Mouse (Mus musculus): ENCODE data around the gene Arhgap20. TPM values are rescaled to one million over a fixed set of nuclear protein-coding genes. Genes with fewer than 3 reads are reported as not detected.

Arhgap20 gene
- polyA plus RNA-seq, 1 experiment from 2014 or later, result 2.8 TPM

GRCm38 (mm10) chr9:51869056-51869455 lies 103.9 kb downstream of the Arhgap20 start:
- Histone ChIP-seq H3K4me3 (replicated peaks) (no peak overlapping the region), H3K36me3 (no peaks in the 10 kb centered on the region), H3K4me2 (no peak overlapping the region), H3K9ac (replicated peaks) (no peak overlapping the region), H3K9me3 (no peaks in the 10 kb centered on the region), H3K4me1 (replicated peaks) (no peaks in the 10 kb centered on the region), H3K27ac (no peak overlapping the region), H3K27me3 (no peaks in the 10 kb centered on the region)
- ATAC-seq (ENCODE audit: insufficient number of reproducible peaks, insufficient read depth, low FRiP score, low TSS enrichment, low read depth), result no peak
- 83% methylated on average over 4 of the region's 4 CpGs for WGBS

- WGBS, result 19% methylated on average over 4 of the region's 4 CpGs
- H3K4me2 ChIP-seq, result no peak overlapping the region
- H3K9me3 ChIP-seq, result no peaks in the 10 kb centered on the region
- no peak overlapping the region for H3K27ac ChIP-seq
- H3K27me3 ChIP-seq, result no peaks in the 10 kb centered on the region
- no peak for ATAC-seq (ENCODE audit: insufficient number of reproducible peaks, insufficient read depth, low FRiP score, low TSS enrichment, low read depth)
- H3K4me3 ChIP-seq (replicated peaks), result no peak overlapping the region
- no peaks in the 10 kb centered on the region for H3K36me3 ChIP-seq
- no peak overlapping the region for H3K9ac ChIP-seq (replicated peaks)
- no peaks in the 10 kb centered on the region for H3K4me1 ChIP-seq (replicated peaks)
Measured at GRCm38 (mm10) chr9:51874348-51874747, 109.2 kb downstream of the Arhgap20 start.

GRCm38 (mm10) chr9:51875531-51875930 lies 110.4 kb downstream of the Arhgap20 start:
- Histone ChIP-seq H3K9me3 (no peaks in the 10 kb centered on the region), H3K4me2 (no peak overlapping the region), H3K27ac (no peak overlapping the region), H3K4me3 (replicated peaks) (no peak overlapping the region), H3K4me1 (replicated peaks) (no peaks in the 10 kb centered on the region), H3K27me3 (no peaks in the 10 kb centered on the region), H3K9ac (replicated peaks) (no peak overlapping the region), H3K36me3 (no peaks in the 10 kb centered on the region)
- ATAC-seq (ENCODE audit: insufficient number of reproducible peaks, insufficient read depth, low FRiP score, low TSS enrichment, low read depth), result no peak
- WGBS, result 82% methylated on average over 20 of the region's 20 CpGs

- Histone ChIP-seq H3K4me1 (replicated peaks) (peaks cover 7% of the 10 kb centered on the region), H3K27ac (no peak overlapping the region; the same call in 1 of the 2 replicates), H3K9me3 (no peaks in the 10 kb centered on the region), H3K36me3 (no peaks in the 10 kb centered on the region), H3K4me2 (no peak overlapping the region), H3K4me3 (replicated peaks) (no peak overlapping the region), H3K27me3 (no peaks in the 10 kb centered on the region), H3K9ac (replicated peaks) (no peak overlapping the region)
- ATAC-seq (ENCODE audit: insufficient number of reproducible peaks, insufficient read depth, low FRiP score, low TSS enrichment, low read depth), result peak; percentile 59
- WGBS, result 26% methylated on average over 4 of the region's 4 CpGs
Measured at GRCm38 (mm10) chr9:51881386-51881785, 116.2 kb downstream of the Arhgap20 start.

- Histone ChIP-seq H3K9ac (replicated peaks) (no peak overlapping the region), H3K36me3 (no peaks in the 10 kb centered on the region), H3K27ac (no peak overlapping the region), H3K27me3 (no peaks in the 10 kb centered on the region), H3K4me3 (replicated peaks) (no peak overlapping the region), H3K4me2 (no peak overlapping the region), H3K9me3 (no peaks in the 10 kb centered on the region), H3K4me1 (replicated peaks) (peaks cover 7% of the 10 kb centered on the region)
- WGBS, result 77% methylated on average over 4 of the region's 4 CpGs
- no peak for ATAC-seq (ENCODE audit: insufficient number of reproducible peaks, insufficient read depth, low FRiP score, low TSS enrichment, low read depth)
Measured at GRCm38 (mm10) chr9:51881881-51882280, 116.7 kb downstream of the Arhgap20 start.

GRCm38 (mm10) chr9:51883319-51883718 lies 118.2 kb downstream of the Arhgap20 start:
- 81% methylated on average over 4 of the region's 4 CpGs for whole genome bisulfite sequencing
- H3K4me2 ChIP-seq, result no peak overlapping the region
- no peaks in the 10 kb centered on the region for H3K9me3 ChIP-seq
- no peak overlapping the region for H3K4me3 ChIP-seq (replicated peaks)
- H3K9ac ChIP-seq (replicated peaks), result no peak overlapping the region
- no peak overlapping the region for H3K27ac ChIP-seq
- peaks cover 7% of the 10 kb centered on the region for H3K4me1 ChIP-seq (replicated peaks)
- no peak for ATAC-seq (ENCODE audit: insufficient number of reproducible peaks, insufficient read depth, low FRiP score, low TSS enrichment, low read depth)
- no peaks in the 10 kb centered on the region for H3K27me3 ChIP-seq
- no peaks in the 10 kb centered on the region for H3K36me3 ChIP-seq

GRCm38 (mm10) chr9:51892921-51893320 lies 127.8 kb downstream of the Arhgap20 start:
- 94% methylated on average over 1 of the region's 1 CpGs for whole genome bisulfite sequencing
- no peaks in the 10 kb centered on the region for H3K9me3 ChIP-seq
- no peak for ATAC-seq (ENCODE audit: insufficient number of reproducible peaks, insufficient read depth, low FRiP score, low TSS enrichment, low read depth)

More at GRCm38 (mm10) chr9:51892921-51893320, 127.8 kb downstream of the Arhgap20 start:
- no peaks in the 10 kb centered on the region for H3K36me3 ChIP-seq
- no peak overlapping the region for H3K27ac ChIP-seq
- no peaks in the 10 kb centered on the region for H3K4me1 ChIP-seq (replicated peaks)
- H3K4me3 ChIP-seq (replicated peaks), result no peak overlapping the region
- no peak overlapping the region for H3K4me2 ChIP-seq
- no peaks in the 10 kb centered on the region for H3K27me3 ChIP-seq
- no peak overlapping the region for H3K9ac ChIP-seq (replicated peaks)

Other genes starting within 250 kb of the Arhgap20 start
- gene Fdx1, start 198.2 kb downstream of the Arhgap20 start, polyA plus RNA-seq (2016; fragmentation: Nextera tagmentation; extraction: Ambion mirVana), result 76.8 and 78.7 TPM in 2 replicates

Measured in limb, embryonic 12.5 days (tissue).